Mouse (Mus musculus) intestine, embryonic 15.5 days (tissue): Measurements from ENCODE around the gene Zfp326. TPM values are rescaled to one million over a fixed set of nuclear protein-coding genes. Genes with fewer than 3 reads are reported as not detected.

Experiments
- ATAC-seq: fragments of 200-750 bp; cut with Nextera tagmentation; 2 replicates; pipeline ENCODE4 v1.8.0; 2017; ENCODE audit warnings: moderate TSS enrichment, moderate library complexity
- H3K27ac ChIP-seq: fragments of 300-500 bp; sonication (generic); 2 replicates; pipeline ENCODE4 v1.5.1; 2015; ENCODE audit warnings: mild to moderate bottlenecking, inconsistent platforms
- H3K27me3 ChIP-seq: fragments of 300-500 bp; sonication (generic); replicated peaks from 2 replicates; pipeline ENCODE4 v1.6.1; 2015; ENCODE audit warnings: inconsistent platforms
- H3K36me3 ChIP-seq: fragments of 300-500 bp; sonication (generic); 2 replicates; pipeline ENCODE4 v1.6.1; 2015; ENCODE audit warnings: inconsistent platforms
- H3K4me1 ChIP-seq: fragments of 300-500 bp; sonication (generic); replicated peaks from 2 replicates; pipeline ENCODE4 v1.6.1; 2015; ENCODE audit warnings: inconsistent platforms
- H3K4me2 ChIP-seq: fragments of 300-500 bp; sonication (generic); replicated peaks from 2 replicates; pipeline ENCODE4 v1.6.1; 2015; ENCODE audit warnings: mild to moderate bottlenecking, inconsistent platforms
- H3K4me3 ChIP-seq: fragments of 300-500 bp; sonication (generic); replicated peaks from 2 replicates; pipeline ENCODE4 v1.5.1; 2015; ENCODE audit warnings: inconsistent platforms
- H3K9ac ChIP-seq: fragments of 300-500 bp; sonication (generic); 2 replicates; pipeline ENCODE4 v1.6.1; 2015; ENCODE audit warnings: inconsistent platforms
- H3K9me3 ChIP-seq: fragments of 300-500 bp; sonication (generic); 2 replicates; pipeline ENCODE4 v1.6.1; 2016; ENCODE audit warnings: inconsistent platforms
- WGBS: fragments of 180-500 bp; shearing (Covaris S2); methylation state at CpG from one replicate; pipeline ENCODE4 v1.1.7; 2015; 5-methylcytosine and 5-hydroxymethylcytosine counted together
- polyA plus RNA-seq: library from polyadenylated mRNA; unstranded; fragments of >200 nt; fragmentation: Nextera tagmentation; extraction: Ambion mirVana; gene quantifications from 2 replicates; pipeline ENCODE4 v1.2.1, GENCODE M21; 2015

Zfp326 gene
- polyA plus RNA-seq, 1 experiment from 2014 or later, result 32.7 TPM

GRCm38 (mm10) chr5:105911498-105911897, 35.1 kb downstream of the Zfp326 start:
- H3K4me2 ChIP-seq, result no peak overlapping the region
- 45% methylated on average over 5 of the region's 5 CpGs for WGBS
- ATAC-seq, result peak; percentile 49; the same call in 1 of the 2 replicates
- no peak overlapping the region for H3K4me3 ChIP-seq
- H3K27me3 ChIP-seq, result no peaks in the 10 kb centered on the region
- H3K9me3 ChIP-seq, result no peaks in the 10 kb centered on the region
- H3K36me3 ChIP-seq, result peaks cover 28% of the 10 kb centered on the region
- no peak overlapping the region for H3K9ac ChIP-seq
- no peak overlapping the region for H3K27ac ChIP-seq
- no peaks in the 10 kb centered on the region for H3K4me1 ChIP-seq

- Histone ChIP-seq H3K4me3 (no peak overlapping the region), H3K9me3 (no peaks in the 10 kb centered on the region), H3K27ac (no peak overlapping the region), H3K36me3 (peaks cover 19% of the 10 kb centered on the region), H3K27me3 (no peaks in the 10 kb centered on the region), H3K4me2 (no peak overlapping the region), H3K9ac (no peak overlapping the region), H3K4me1 (no peaks in the 10 kb centered on the region)
- no peak for ATAC-seq
- WGBS, result 93% methylated on average over 3 of the region's 3 CpGs
Observed at GRCm38 (mm10) chr5:105917398-105917797, 41.0 kb downstream of the Zfp326 start.

- WGBS, result 87% methylated on average over 6 of the region's 6 CpGs
Observed at GRCm38 (mm10) chr5:105918289-105918688, 41.9 kb downstream of the Zfp326 start.

GRCm38 (mm10) chr5:105922818-105923487, 46.6 kb downstream of the Zfp326 start:
- Histone ChIP-seq H3K4me1 (no peaks in the 10 kb centered on the region), H3K27ac (no peak overlapping the region), H3K9ac (no peak overlapping the region), H3K27me3 (no peaks in the 10 kb centered on the region), H3K36me3 (no peaks in the 10 kb centered on the region; the same call in 1 of the 2 replicates), H3K4me3 (no peak overlapping the region), H3K9me3 (no peaks in the 10 kb centered on the region), H3K4me2 (no peak overlapping the region)
- WGBS, result 69% methylated on average over 12 of the region's 12 CpGs
- ATAC-seq, result no peak

More at GRCm38 (mm10) chr5:105918289-105918688, 41.9 kb downstream of the Zfp326 start:
- no peaks in the 10 kb centered on the region for H3K27me3 ChIP-seq
- no peak overlapping the region for H3K4me3 ChIP-seq
- H3K4me2 ChIP-seq, result no peak overlapping the region
- peaks cover 14% of the 10 kb centered on the region for H3K36me3 ChIP-seq
- no peak overlapping the region for H3K27ac ChIP-seq
- H3K4me1 ChIP-seq, result no peaks in the 10 kb centered on the region
- no peak for ATAC-seq
- no peak overlapping the region for H3K9ac ChIP-seq
- no peaks in the 10 kb centered on the region for H3K9me3 ChIP-seq

GRCm38 (mm10) chr5:105924347-105924746, 48.0 kb downstream of the Zfp326 start:
- Histone ChIP-seq H3K9ac (no peak overlapping the region), H3K4me3 (no peak overlapping the region), H3K36me3 (no peaks in the 10 kb centered on the region), H3K4me2 (no peak overlapping the region), H3K9me3 (no peaks in the 10 kb centered on the region), H3K4me1 (no peaks in the 10 kb centered on the region), H3K27ac (no peak overlapping the region), H3K27me3 (no peaks in the 10 kb centered on the region)
- no peak for ATAC-seq
- 89% methylated on average over 8 of the region's 8 CpGs for WGBS

GRCm38 (mm10) chr5:105925568-105926255, 49.3 kb downstream of the Zfp326 start:
- no peak overlapping the region for H3K27ac ChIP-seq
- 61% methylated on average over 14 of the region's 14 CpGs for WGBS
- ATAC-seq, result no peak

GRCm38 (mm10) chr5:105930282-105930681, 53.9 kb downstream of the Zfp326 start:
- H3K4me2 ChIP-seq, result no peak overlapping the region
- no peak overlapping the region for H3K9ac ChIP-seq
- H3K36me3 ChIP-seq, result no peaks in the 10 kb centered on the region
- no peaks in the 10 kb centered on the region for H3K9me3 ChIP-seq
- H3K4me3 ChIP-seq, result no peak overlapping the region
- no peaks in the 10 kb centered on the region for H3K4me1 ChIP-seq
- ATAC-seq, result no peak
- H3K27me3 ChIP-seq, result no peaks in the 10 kb centered on the region
- H3K27ac ChIP-seq, result no peak overlapping the region
- 30% methylated on average over 3 of the region's 3 CpGs for WGBS

More at GRCm38 (mm10) chr5:105925568-105926255, 49.3 kb downstream of the Zfp326 start:
- H3K27me3 ChIP-seq, result no peaks in the 10 kb centered on the region
- no peaks in the 10 kb centered on the region for H3K9me3 ChIP-seq
- no peaks in the 10 kb centered on the region for H3K4me1 ChIP-seq
- H3K4me2 ChIP-seq, result no peak overlapping the region
- H3K9ac ChIP-seq, result no peak overlapping the region
- H3K4me3 ChIP-seq, result no peak overlapping the region
- H3K36me3 ChIP-seq, result no peaks in the 10 kb centered on the region

- WGBS, result 96% methylated on average over 1 of the region's 1 CpGs
- H3K4me1 ChIP-seq, result no peaks in the 10 kb centered on the region
- H3K36me3 ChIP-seq, result no peaks in the 10 kb centered on the region
- H3K9me3 ChIP-seq, result no peaks in the 10 kb centered on the region
- H3K4me2 ChIP-seq, result no peak overlapping the region
- H3K27me3 ChIP-seq, result no peaks in the 10 kb centered on the region
- H3K4me3 ChIP-seq, result no peak overlapping the region
- H3K9ac ChIP-seq, result no peak overlapping the region
- no peak for ATAC-seq
- no peak overlapping the region for H3K27ac ChIP-seq
Observed at GRCm38 (mm10) chr5:105932392-105932791, 56.0 kb downstream of the Zfp326 start.

GRCm38 (mm10) chr5:105941951-105942350, 65.6 kb downstream of the Zfp326 start:
- no peaks in the 10 kb centered on the region for H3K9me3 ChIP-seq
- 81% methylated on average over 2 of the region's 2 CpGs for WGBS
- ATAC-seq, result no peak
- no peak overlapping the region for H3K27ac ChIP-seq
- H3K9ac ChIP-seq, result no peak overlapping the region
- H3K4me3 ChIP-seq, result no peak overlapping the region
- H3K36me3 ChIP-seq, result no peaks in the 10 kb centered on the region
- H3K27me3 ChIP-seq, result no peaks in the 10 kb centered on the region
- H3K4me2 ChIP-seq, result no peak overlapping the region
- H3K4me1 ChIP-seq, result no peaks in the 10 kb centered on the region; the same call in 1 of the 2 replicates

Other genes starting within 250 kb of the Zfp326 start
- 14.8 and 16.2 TPM in 2 replicates for gene Lrrc8d, start 176.6 kb upstream of the Zfp326 start, polyA plus RNA-seq